Mouse (Mus musculus): Measurements from ENCODE around the gene Samd5.

DNA sequence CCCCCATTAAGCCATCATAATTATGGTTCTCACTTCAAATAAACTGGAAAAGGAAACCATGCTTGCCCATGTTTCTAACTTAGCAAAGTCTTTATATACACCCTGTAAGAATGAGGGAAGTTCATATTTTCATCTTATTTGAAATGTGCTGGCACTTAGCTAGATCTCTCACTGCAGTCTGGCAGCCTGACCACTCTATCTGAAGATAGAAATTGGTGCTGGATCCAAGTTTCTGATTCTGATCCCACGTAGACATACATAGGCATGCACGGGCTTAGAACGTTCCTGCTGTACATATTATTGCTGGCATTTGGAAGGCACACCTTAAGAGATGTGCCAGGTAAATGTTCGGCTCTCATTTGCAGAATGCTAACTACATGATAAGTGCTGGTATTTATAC lies 72.6 kb downstream of the Samd5 start:
- TF ChIP-seq CTCF (conservative IDR thresholded peaks at IDR 0.05; ENCODE audit: low read length) (no peak), NANOG (IDR thresholded peaks at IDR 0.05; ENCODE audit: borderline replicate concordance, low read length) (no peak), POU5F1 (IDR thresholded peaks at IDR 0.05; ENCODE audit: borderline replicate concordance, low read length) (no peak)

Measured in E14TG2a.4 (cell line).